Mouse (Mus musculus) midbrain, embryonic 14.5 days (tissue): ENCODE results near the gene Olfr706. TPM values are rescaled to one million over a fixed set of nuclear protein-coding genes. Genes with fewer than 3 reads are reported as not detected.
"Not testable (repeated sequence)": the region's sequence is repeated elsewhere in the genome, so short reads cannot be mapped to it uniquely, and the experiment has no call there.

ENCODE experiments used
- ATAC-seq: fragments of 200-750 bp; cut with Nextera tagmentation; 2 replicates; pipeline ENCODE4 v1.8.0; 2017; ENCODE audit warnings: moderate number of reproducible peaks, moderate library complexity; ENCODE audit not compliant: low FRiP score, low TSS enrichment
- DNase-seq: peaks from one replicate; pipeline ENCODE4 v3.0.0-alpha.2; 2015
- H3K27ac ChIP-seq: fragments of 300-500 bp; sonication (generic); replicated peaks from 2 replicates; pipeline ENCODE4 v1.5.1; 2014; ENCODE audit warnings: mild to moderate bottlenecking, low read depth, low read length, moderate library complexity
- H3K27me3 ChIP-seq: fragments of 300-500 bp; sonication (generic); 2 replicates; pipeline ENCODE4 v1.6.1; 2014; ENCODE audit warnings: low read length, control low read depth, mixed read lengths; ENCODE audit not compliant: control insufficient read depth, insufficient read depth
- H3K36me3 ChIP-seq: fragments of 300-500 bp; sonication (generic); 2 replicates; pipeline ENCODE4 v1.6.1; 2014; ENCODE audit warnings: low read length, control low read depth; ENCODE audit not compliant: control insufficient read depth, insufficient read depth
- H3K4me1 ChIP-seq: fragments of 300-500 bp; sonication (generic); 2 replicates; pipeline ENCODE4 v1.6.1; 2014; ENCODE audit warnings: mild to moderate bottlenecking, antibody characterized with exemption, low read length, control low read depth; ENCODE audit not compliant: control insufficient read depth, insufficient read depth
- H3K4me2 ChIP-seq: fragments of 300-500 bp; sonication (generic); 2 replicates; pipeline ENCODE4 v1.6.1; 2014; ENCODE audit warnings: mild to moderate bottlenecking, low read length, moderate library complexity
- H3K4me3 ChIP-seq: fragments of 300-500 bp; sonication (generic); replicated peaks from 2 replicates; pipeline ENCODE4 v1.5.1; 2014; ENCODE audit warnings: low read depth, low read length
- H3K9ac ChIP-seq: fragments of 300-500 bp; sonication (generic); replicated peaks from 2 replicates; pipeline ENCODE4 v1.6.1; 2014; ENCODE audit warnings: mild to moderate bottlenecking, low read length, moderate library complexity
- H3K9me3 ChIP-seq: fragments of 300-500 bp; sonication (generic); 2 replicates; pipeline ENCODE4 v1.6.1; 2016; ENCODE audit warnings: low read length, control low read depth, mixed read lengths; ENCODE audit not compliant: control insufficient read depth
- whole genome bisulfite sequencing: fragments of 180-500 bp; shearing (Covaris S2); extraction: QIAGEN DNeasy Blood & Tissue Kit; methylation state at CpG from one replicate; pipeline ENCODE4 v1.1.7; 2014; 5-methylcytosine and 5-hydroxymethylcytosine counted together
- polyA plus RNA-seq: library from polyadenylated mRNA; unstranded; fragments of >200 nt; fragmentation: Nextera tagmentation; extraction: Ambion mirVana; gene quantifications from 2 replicates; pipeline ENCODE4 v1.2.1, GENCODE M21; 2014

Gene Olfr706
- polyA plus RNA-seq, result not detected in 2 replicates

GRCm38 (mm10) chr7:106888062-106888461 is at the start of gene Olfr706:
Olfr706 (minus strand) TSS chr7:106888162.
- Histone ChIP-seq H3K27me3 (no peaks in the 10 kb centered on the region), H3K36me3 (no peaks in the 10 kb centered on the region), H3K4me2 (no peak within 1 kb of the TSS), H3K9ac (no peak within 1 kb of the TSS), H3K9me3 (no peaks in the 10 kb centered on the region), H3K4me1 (no peaks in the 10 kb centered on the region), H3K27ac (no peak within 1 kb of the TSS), H3K4me3 (no peak within 1 kb of the TSS)
- 93% methylated on average over 2 of the region's 2 CpGs for WGBS
- no peak for DNase-seq
- no peak for ATAC-seq

GRCm38 (mm10) chr7:106932119-106932518 is 44.2 kb upstream of the Olfr706 start, which contains the start of gene Olfr709-ps1:
Olfr709-ps1 (minus strand) TSS chr7:106932219.
- Histone ChIP-seq H3K9ac (no peak within 1 kb of the TSS), H3K27ac (no peak within 1 kb of the TSS), H3K4me3 (no peak within 1 kb of the TSS), H3K27me3 (no peaks in the 10 kb centered on the region), H3K9me3 (no peaks in the 10 kb centered on the region), H3K4me2 (no peak within 1 kb of the TSS), H3K4me1 (no peaks in the 10 kb centered on the region), H3K36me3 (no peaks in the 10 kb centered on the region)
- DNase-seq (no peak), ATAC-seq (no peak)

- not testable (repeated sequence) for H3K4me1 ChIP-seq, DNase-seq, H3K9ac ChIP-seq, H3K27me3 ChIP-seq, ATAC-seq, H3K4me3 ChIP-seq, H3K36me3 ChIP-seq, H3K9me3 ChIP-seq, H3K4me2 ChIP-seq, H3K27ac ChIP-seq
- WGBS, result 73% methylated on average over 4 of the region's 7 CpGs
Observed at GRCm38 (mm10) chr7:106920961-106921360, 33.0 kb upstream of the Olfr706 start.

GRCm38 (mm10) chr7:106907676-106908075 is 19.7 kb upstream of the Olfr706 start, which contains the start of gene Olfr1532-ps1:
Olfr1532-ps1 (plus strand) TSS chr7:106908001.
- WGBS, result 65% methylated on average over 2 of the region's 2 CpGs
- Histone ChIP-seq H3K4me1 (no peaks in the 10 kb centered on the region), H3K27ac (no peak within 1 kb of the TSS), H3K9ac (no peak within 1 kb of the TSS), H3K4me3 (no peak within 1 kb of the TSS), H3K4me2 (no peak within 1 kb of the TSS), H3K36me3 (no peaks in the 10 kb centered on the region), H3K27me3 (no peaks in the 10 kb centered on the region), H3K9me3 (no peaks in the 10 kb centered on the region)
- ATAC-seq (no peak), DNase-seq (no peak)

- H3K36me3 ChIP-seq, H3K4me1 ChIP-seq, H3K9ac ChIP-seq, ATAC-seq, H3K4me2 ChIP-seq, DNase-seq, H3K9me3 ChIP-seq, H3K4me3 ChIP-seq, H3K27me3 ChIP-seq, H3K27ac ChIP-seq: not testable (repeated sequence)
- 83% methylated on average over 3 of the region's 3 CpGs for WGBS
Observed at GRCm38 (mm10) chr7:106901141-106901540, 13.2 kb upstream of the Olfr706 start, which contains the start of gene Olfr707. Olfr707 (minus strand) TSS chr7:106901241.

- Histone ChIP-seq H3K27me3 (no peaks in the 10 kb centered on the region), H3K4me1 (no peaks in the 10 kb centered on the region), H3K4me3 (no peak within 1 kb of the TSS), H3K36me3 (no peaks in the 10 kb centered on the region), H3K4me2 (no peak within 1 kb of the TSS), H3K27ac (no peak within 1 kb of the TSS), H3K9me3 (no peaks in the 10 kb centered on the region), H3K9ac (no peak within 1 kb of the TSS)
- DNase-seq, result no peak
- no peak for ATAC-seq
- 84% methylated on average over 3 of the region's 3 CpGs for WGBS
Observed at GRCm38 (mm10) chr7:106876791-106877190, 11.2 kb downstream of the Olfr706 start, which contains the start of gene Olfr705. Olfr705 (minus strand) TSS chr7:106876891.

GRCm38 (mm10) chr7:106862885-106863284 is 25.1 kb downstream of the Olfr706 start, which contains the start of gene Olfr704:
Olfr704 (plus strand) TSS chr7:106863185.
- no peaks in the 10 kb centered on the region for H3K27me3 ChIP-seq
- no peaks in the 10 kb centered on the region for H3K4me1 ChIP-seq
- H3K9ac ChIP-seq, result no peak within 1 kb of the TSS
- H3K4me3 ChIP-seq, result no peak within 1 kb of the TSS
- H3K36me3 ChIP-seq, result no peaks in the 10 kb centered on the region
- H3K27ac ChIP-seq, result no peak within 1 kb of the TSS
- no peaks in the 10 kb centered on the region for H3K9me3 ChIP-seq
- H3K4me2 ChIP-seq, result no peak within 1 kb of the TSS
- no peak for ATAC-seq
- DNase-seq, result no peak

- no peaks in the 10 kb centered on the region for H3K36me3 ChIP-seq
- ATAC-seq, result no peak
- H3K27ac ChIP-seq, result no peak within 1 kb of the TSS
- no peaks in the 10 kb centered on the region for H3K9me3 ChIP-seq
- no peak within 1 kb of the TSS for H3K4me3 ChIP-seq
- no peak within 1 kb of the TSS for H3K4me2 ChIP-seq
- H3K4me1 ChIP-seq, result no peaks in the 10 kb centered on the region
- DNase-seq, result no peak
- WGBS, result 69% methylated on average over 2 of the region's 2 CpGs
- no peaks in the 10 kb centered on the region for H3K27me3 ChIP-seq
- no peak within 1 kb of the TSS for H3K9ac ChIP-seq
Observed at GRCm38 (mm10) chr7:106843060-106843459, 44.9 kb downstream of the Olfr706 start, which contains the start of gene Olfr703. Olfr703 (plus strand) TSS chr7:106843360.

- no peak within 1 kb of the TSS for H3K9ac ChIP-seq
- no peaks in the 10 kb centered on the region for H3K36me3 ChIP-seq
- H3K27me3 ChIP-seq, result no peaks in the 10 kb centered on the region
- no peak within 1 kb of the TSS for H3K4me2 ChIP-seq
- H3K4me1 ChIP-seq, result no peaks in the 10 kb centered on the region
- no peak within 1 kb of the TSS for H3K27ac ChIP-seq
- no peaks in the 10 kb centered on the region for H3K9me3 ChIP-seq
- DNase-seq (no peak), ATAC-seq (no peak)
- no peak within 1 kb of the TSS for H3K4me3 ChIP-seq
Observed at GRCm38 (mm10) chr7:106833793-106834192, 54.2 kb downstream of the Olfr706 start, which contains the start of gene Olfr702. Olfr702 (minus strand) TSS chr7:106833893.
